Mouse (Mus musculus) kidney, adult 2 months (tissue): ENCODE measurements at regions not wholly inside any gene's neighbourhood (a gene's known extent, or its start where the extent isn't known, plus 50 kb on each side); places are given as distances from the start of the nearest gene placed in this dataset.

Experiments
- CTCF ChIP-seq: fragments of 200-500 bp; conservative IDR thresholded peaks from 2 replicates; pipeline ENCODE4 v1.5.1; 2011; ENCODE audit warnings: low read depth, mild to moderate bottlenecking, control low read depth, low read length, moderate library complexity, mixed read lengths; ENCODE audit not compliant: insufficient read depth, insufficient read length
- POLR2A ChIP-seq: fragments of 200-500 bp; IDR thresholded peaks from one replicate; pipeline ENCODE4 v1.6.1; 2011; ENCODE audit warnings: low read depth, low read length, control low read depth

DNA sequence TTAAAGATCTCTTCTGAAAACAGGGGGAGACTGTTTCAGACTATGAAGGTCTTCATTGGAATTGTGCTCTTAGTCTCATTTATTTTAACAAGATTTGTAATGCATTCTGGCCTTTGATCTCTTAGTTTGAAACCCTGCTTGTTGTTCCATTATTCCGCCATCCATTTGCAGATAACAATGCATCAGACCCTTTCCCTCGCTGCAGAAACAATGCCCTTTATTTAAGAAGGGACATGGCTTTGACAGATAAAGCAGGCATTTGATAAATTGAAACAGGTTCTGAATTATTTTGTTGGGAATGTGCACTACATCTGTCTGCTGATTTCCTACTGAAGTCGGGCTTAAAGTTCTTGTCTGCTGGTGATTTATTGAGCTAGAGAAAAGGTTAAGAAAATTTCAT lies 476.2 kb upstream of the Klhl1 start:
- TF ChIP-seq CTCF (no peak), POLR2A (no peak)
